In the genomic region with DNA sequence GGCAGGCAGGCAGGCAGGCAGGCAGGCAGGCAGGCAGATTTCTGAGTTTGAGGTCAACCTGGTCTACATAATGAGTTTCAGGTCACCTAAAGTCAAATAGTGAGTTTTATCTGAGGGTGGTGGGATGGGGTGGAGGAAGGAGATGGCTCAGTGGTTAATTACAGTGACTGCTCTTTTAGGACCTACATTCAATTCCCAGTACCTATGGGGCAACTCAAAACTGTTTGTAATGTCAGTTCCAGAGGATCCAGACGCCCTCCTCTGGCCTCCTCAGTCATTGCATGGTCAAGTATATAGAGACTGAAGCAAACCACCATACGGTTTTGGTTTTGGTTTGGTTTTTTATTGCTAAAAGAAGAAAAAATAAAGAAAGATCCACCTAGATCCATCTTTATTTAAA, we compare ENCODE assay signal across 8 mouse cellular contexts. TPM values are rescaled to one million over a fixed set of nuclear protein-coding genes. Genes with fewer than 3 reads are reported as not detected.
DNase-seq lines count a peak whose midpoint lies in the region; ATAC-seq and TF ChIP-seq lines count a peak whose summit lies in the region.

No protein-coding gene starts in this region.

- no peaks in the 10 kb centered on the region; the same call in 1 of the 2 replicates for H3K36me3 ChIP-seq in heart, postnatal 0 days (replicated peaks; ENCODE audit: control insufficient read depth, insufficient read depth, low read length)

- no peaks in the 10 kb centered on the region for H3K9me3 ChIP-seq in heart, postnatal 0 days (replicated peaks; ENCODE audit: control insufficient read depth, low read length)

- no peak for DNase-seq in heart, postnatal 0 days (ENCODE audit: low spot score)
- DNase-seq in heart, postnatal 4 days = no peak
- peak; percentile 30 for DNase-seq in c-Kit-positive CD71-positive TER-119-positive erythroid progenitor cells, embryonic 14.5 days (ENCODE audit: low spot score)
- DNase-seq in naive thymus-derived CD4-positive, alpha-beta T cell, adult 2 months (ENCODE audit: low read depth) = peak; percentile 66
- no peak for DNase-seq in cerebellum, adult 18-20 months
- no peak for DNase-seq in urinary bladder, adult 2 months (ENCODE audit: low spot score)
- no peak for DNase-seq in adrenal gland, postnatal 10 days

- no peak overlapping the region for H3K4me2 ChIP-seq in heart, postnatal 0 days (ENCODE audit: low read depth, low read length)

- TF ChIP-seq CTCF in heart, postnatal 0 days (IDR thresholded peaks at IDR 0.05; ENCODE audit: low read depth) = peak; percentile 13; the same call in 1 of the 2 replicates

- H3K27me3 ChIP-seq in heart, postnatal 0 days (ENCODE audit: control insufficient read depth, insufficient read depth, low read length) = no peaks in the 10 kb centered on the region

- 31% methylated on average over 2 of the region's 2 CpGs for WGBS in heart, postnatal 0 days

- ATAC-seq in heart, postnatal 0 days (ENCODE audit: insufficient read depth, low read depth) = no peak
- peak; percentile 69 for ATAC-seq in CD4-positive, CD25-positive, alpha-beta regulatory T cell, adult 4 months

- peaks cover 15% of the 10 kb centered on the region; the same call in 1 of the 2 replicates for H3K4me1 ChIP-seq in heart, postnatal 0 days (ENCODE audit: control insufficient read depth, insufficient read depth)

- H3K9ac ChIP-seq in heart, postnatal 0 days (replicated peaks; ENCODE audit: low read depth, low read length) = no peak overlapping the region

- no peak overlapping the region for H3K27ac ChIP-seq in heart, postnatal 0 days (ENCODE audit: low read depth)

- TF ChIP-seq EP300 in heart, postnatal 0 days (IDR thresholded peaks at IDR 0.05; ENCODE audit: low read depth) = no peak

- no peak overlapping the region for H3K4me3 ChIP-seq in heart, postnatal 0 days (ENCODE audit: low read depth, low read length)

RNA-seq across cellular contexts. Expression of a gene that starts 29.9 kb away (rescaled TPM):
- 165 and 174 TPM in 2 replicates for total RNA-seq in heart, postnatal 0 days (2014; rRNA removed; ENCODE audit: low replicate concordance)
- polyA plus RNA-seq in heart, postnatal 0 days (2015; fragmentation: Nextera tagmentation; extraction: Ambion mirVana) = 84.4 and 91.1 TPM in 2 replicates
- total RNA-seq in heart, postnatal 4 days (2021) = 10 to 100 TPM; 90.3 to 96.0 TPM
- polyA plus RNA-seq in CD4-positive, CD25-positive, alpha-beta regulatory T cell, adult 4 months (2017; shearing (Covaris generic)) = 10 to 100 TPM; 64.7 to 67.5 TPM
- polyA plus RNA-seq in urinary bladder, adult 2 months (2012; rRNA removed) = 69.4 and 76.6 TPM in 2 replicates
- total RNA-seq in adrenal gland, postnatal 10 days (2021) = 10 to 100 TPM; 44.4 to 70.7 TPM

RNA-seq across cellular contexts. Expression of a gene that starts 53.0 kb away (rescaled TPM):
- 0.85 and 2.9 TPM in 2 replicates for total RNA-seq in heart, postnatal 0 days (2014; rRNA removed; ENCODE audit: low replicate concordance)
- 0.57 and 0.78 TPM in 2 replicates for polyA plus RNA-seq in heart, postnatal 0 days (2015; fragmentation: Nextera tagmentation; extraction: Ambion mirVana)
- total RNA-seq in heart, postnatal 4 days (2021) = 1 to 10 TPM; 2.7 to 2.9 TPM
- polyA plus RNA-seq in CD4-positive, CD25-positive, alpha-beta regulatory T cell, adult 4 months (2017; shearing (Covaris generic)) = not detected
- polyA plus RNA-seq in urinary bladder, adult 2 months (2012; rRNA removed) = 20.2 and 21.7 TPM in 2 replicates
- 1 to 10 TPM; 4.1 to 7.7 TPM for total RNA-seq in adrenal gland, postnatal 10 days (2021)

RNA-seq across cellular contexts. Expression of a gene that starts 53.2 kb away (rescaled TPM):
- 0.04 TPM in 2 replicates for total RNA-seq in heart, postnatal 0 days (2014; rRNA removed; ENCODE audit: low replicate concordance)
- 0.05 and 0.10 TPM in 2 replicates for polyA plus RNA-seq in heart, postnatal 0 days (2015; fragmentation: Nextera tagmentation; extraction: Ambion mirVana)
- total RNA-seq in heart, postnatal 4 days (2021) = under 1 TPM; 0.21 to 0.29 TPM
- 1 to 10 TPM in 1 of 2 experiments, under 1 TPM in 1; 0.63 to 1.2 TPM for polyA plus RNA-seq in CD4-positive, CD25-positive, alpha-beta regulatory T cell, adult 4 months (2017; shearing (Covaris generic))
- polyA plus RNA-seq in urinary bladder, adult 2 months (2012; rRNA removed) = 0.19 and 0.28 TPM in 2 replicates
- 1 to 10 TPM; 6.2 to 6.5 TPM for total RNA-seq in adrenal gland, postnatal 10 days (2021)

Comparison
In these comparisons a context has a peak if more than half of its experiments do, and no peak if none do; other contexts are left out.
1. DNase-seq: peak in c-Kit-positive CD71-positive TER-119-positive erythroid progenitor cells, embryonic 14.5 days (single experiment) and naive thymus-derived CD4-positive, alpha-beta T cell, adult 2 months (single experiment); none in heart, postnatal 0 days (single experiment), heart, postnatal 4 days (single experiment), cerebellum, adult 18-20 months (0 of 2), urinary bladder, adult 2 months (single experiment) and adrenal gland, postnatal 10 days (single experiment).